Mouse (Mus musculus) lung, embryonic 14.5 days (tissue): ENCODE data around the gene Nup93. TPM values are rescaled to one million over a fixed set of nuclear protein-coding genes. Genes with fewer than 3 reads are reported as not detected.
A peak's percentile ranks its signal among the peaks of the same experiment; 100 is the strongest.
"Not testable (repeated sequence)": the region's sequence is repeated elsewhere in the genome, so short reads cannot be mapped to it uniquely, and the experiment has no call there.

Experiments
- ATAC-seq: fragments of 200-750 bp; cut with Nextera tagmentation; 2 replicates; pipeline ENCODE4 v1.8.0; 2017; ENCODE audit warnings: mild to moderate bottlenecking, moderate TSS enrichment, moderate library complexity; ENCODE audit not compliant: insufficient read depth
- DNase-seq: peaks from one replicate; pipeline ENCODE4 v3.0.0-alpha.2; 2015
- H3K27ac ChIP-seq: fragments of 300-500 bp; sonication (generic); 2 replicates; pipeline ENCODE4 v1.5.1; 2014; ENCODE audit warnings: low read depth, mild to moderate bottlenecking, moderate library complexity
- H3K27me3 ChIP-seq: fragments of 300-500 bp; sonication (generic); 2 replicates; pipeline ENCODE4 v1.6.1; 2014; ENCODE audit warnings: low read length, control low read depth; ENCODE audit not compliant: insufficient read depth
- H3K36me3 ChIP-seq: fragments of 300-500 bp; sonication (generic); 2 replicates; pipeline ENCODE4 v1.6.1; 2014; ENCODE audit warnings: control low read depth; ENCODE audit not compliant: insufficient read depth
- H3K4me1 ChIP-seq: fragments of 300-500 bp; sonication (generic); 2 replicates; pipeline ENCODE4 v1.6.1; 2014; ENCODE audit warnings: antibody characterized with exemption, control low read depth; ENCODE audit not compliant: insufficient read depth
- H3K4me2 ChIP-seq: fragments of 300-500 bp; sonication (generic); 2 replicates; pipeline ENCODE4 v1.6.1; 2014; ENCODE audit warnings: mild to moderate bottlenecking
- H3K4me3 ChIP-seq: fragments of 300-500 bp; sonication (generic); 2 replicates; pipeline ENCODE4 v1.5.1; 2014; ENCODE audit warnings: low read depth, low read length
- H3K9ac ChIP-seq: fragments of 300-500 bp; sonication (generic); 2 replicates; pipeline ENCODE4 v1.6.1; 2014
- H3K9me3 ChIP-seq: fragments of 300-500 bp; sonication (generic); 2 replicates; pipeline ENCODE4 v1.6.1; 2016; ENCODE audit warnings: low read depth, low read length, control low read depth
- CTCF ChIP-seq: IDR thresholded peaks from 2 replicates; pipeline ENCODE4 v1.5.1; 2016; ENCODE audit warnings: antibody characterized with exemption, low read depth
- WGBS: fragments of 180-500 bp; shearing (Covaris S2); extraction: QIAGEN DNeasy Blood & Tissue Kit; methylation state at CpG from one replicate; pipeline ENCODE4 v1.1.7; 2014; 5-methylcytosine and 5-hydroxymethylcytosine counted together
- polyA plus RNA-seq: library from polyadenylated mRNA; unstranded; fragments of >200 nt; fragmentation: Nextera tagmentation; extraction: Ambion mirVana; gene quantifications from 2 replicates; pipeline ENCODE4 v1.2.1, GENCODE M21; 2014

Nup93 gene
- 118 and 126 TPM in 2 replicates for polyA plus RNA-seq

DNA sequence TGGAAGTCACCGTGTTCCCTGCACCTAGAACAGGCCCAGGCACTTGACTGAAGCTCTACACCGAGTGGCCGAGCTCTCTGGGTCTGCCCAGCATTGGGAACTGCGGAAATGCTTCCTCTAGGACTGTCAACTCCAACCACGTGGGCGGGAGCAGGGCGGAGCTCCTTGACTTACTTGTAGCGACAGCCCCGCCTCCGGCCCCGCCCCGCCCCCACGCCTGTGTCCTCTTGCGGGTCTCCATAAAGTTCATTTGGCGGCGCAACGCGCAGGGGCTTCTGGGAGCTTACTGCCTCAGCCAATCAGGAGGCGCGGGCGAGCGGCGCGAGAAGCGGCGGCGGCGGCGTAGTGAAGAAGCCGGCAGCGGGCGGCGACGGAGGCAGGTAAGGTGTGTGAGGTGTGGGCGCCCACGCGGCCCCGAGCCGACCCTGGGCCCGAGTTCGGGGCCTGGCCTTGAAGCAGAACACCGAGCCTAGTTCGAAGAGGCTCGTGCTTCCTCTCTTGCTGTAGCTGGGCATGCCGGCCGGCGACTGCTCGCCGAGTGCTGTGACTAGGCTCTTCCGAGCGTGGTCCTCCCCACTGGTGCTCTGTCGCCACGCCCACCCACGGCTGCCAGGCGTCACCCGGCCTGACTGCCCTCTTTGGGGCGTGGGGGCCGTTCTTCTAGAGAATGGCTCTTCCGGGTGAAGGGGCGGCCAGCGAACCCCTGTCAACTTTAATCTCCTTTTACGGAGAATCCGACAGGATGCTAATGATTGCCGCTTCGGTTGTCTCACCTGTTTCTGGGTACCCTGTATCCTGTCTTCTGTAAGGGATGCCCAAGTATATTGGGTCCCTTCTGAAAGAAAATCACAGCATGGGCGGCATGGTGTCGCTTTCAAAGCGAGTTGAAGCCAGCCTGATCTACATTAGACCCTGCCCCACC is at the start of gene Nup93:
TSS of gene Nup93 (plus strand) at position 313 of the 922 bp plus-strand sequence.
- H3K4me1 ChIP-seq = peaks cover 3% of the 10 kb centered on the region; the same call in 1 of the 2 replicates
- DNase-seq = peak; percentile 98
- peak within 1 kb of the TSS; percentile 81 for H3K4me2 ChIP-seq
- under 1% methylated on average over 67 of the region's 68 CpGs for WGBS
- no peak for TF ChIP-seq CTCF
- ATAC-seq = peak; percentile 98
- H3K4me3 ChIP-seq = peak within 1 kb of the TSS; percentile 88
- H3K36me3 ChIP-seq = no peaks in the 10 kb centered on the region
- peak within 1 kb of the TSS; percentile 75 for H3K9ac ChIP-seq
- H3K27ac ChIP-seq = 0 out of 2 replicates have a peak within 1 kb of the TSS, but pooled peaks have one; percentile 18
- no peaks in the 10 kb centered on the region for H3K27me3 ChIP-seq
- no peaks in the 10 kb centered on the region for H3K9me3 ChIP-seq

DNA sequence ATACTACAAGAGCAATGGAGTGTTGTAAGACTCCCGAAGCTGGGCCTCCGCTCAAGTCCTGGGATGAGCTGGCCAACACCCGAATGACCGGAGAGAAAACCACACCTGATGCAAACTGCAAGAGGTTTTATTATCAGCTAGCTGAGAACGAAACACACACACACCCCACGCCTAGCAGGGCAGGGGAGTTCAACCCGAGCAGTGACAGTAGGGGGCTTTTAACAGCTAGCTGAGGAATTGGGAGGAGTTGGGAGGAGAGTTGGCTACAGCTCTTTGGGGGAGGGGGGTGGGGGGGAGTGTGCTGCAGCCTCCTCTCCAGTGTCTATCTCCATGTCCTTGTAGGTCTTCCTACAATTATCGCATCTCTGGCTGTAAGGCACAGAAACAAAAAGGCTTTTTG is 48.6 kb upstream of the Nup93 start:
- not testable (repeated sequence) for H3K27ac ChIP-seq, H3K27me3 ChIP-seq, DNase-seq, H3K9me3 ChIP-seq, H3K4me3 ChIP-seq, H3K9ac ChIP-seq, H3K4me2 ChIP-seq, H3K4me1 ChIP-seq, H3K36me3 ChIP-seq, ATAC-seq
- 57% methylated on average over 8 of the region's 8 CpGs for WGBS

DNA sequence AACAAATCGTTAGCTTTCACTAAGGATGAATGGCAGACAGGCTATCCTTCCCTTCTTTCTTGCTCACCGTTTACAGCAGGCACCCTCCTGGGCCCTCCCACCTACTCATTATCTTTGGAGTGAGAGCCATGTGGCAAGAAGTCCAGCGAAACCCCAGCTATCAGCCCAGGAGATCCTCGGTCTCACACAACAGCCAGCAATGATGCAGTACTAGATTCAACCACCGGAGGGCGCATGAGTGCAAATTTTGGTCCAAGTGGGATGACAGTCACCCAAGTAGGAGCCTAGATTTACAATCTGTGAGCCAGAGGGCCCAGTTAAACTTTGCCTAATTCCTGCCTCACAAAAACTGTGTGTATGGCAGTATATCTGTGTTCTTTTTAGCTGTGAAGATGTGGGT is 47.1 kb upstream of the Nup93 start:
- DNase-seq (peak; percentile 96), ATAC-seq (peak; percentile 76; the same call in 1 of the 2 replicates)
- Histone ChIP-seq H3K4me1 (0 out of 2 replicates have a peak, but pooled peaks cover 7% of the 10 kb centered on the region), H3K27me3 (peaks cover 19% of the 10 kb centered on the region), H3K4me2 (0 out of 2 replicates have a peak overlapping the region, but pooled peaks have one; percentile 15), H3K9me3 (no peaks in the 10 kb centered on the region), H3K36me3 (no peaks in the 10 kb centered on the region), H3K4me3 (no peak overlapping the region), H3K27ac (no peak overlapping the region), H3K9ac (no peak overlapping the region)
- WGBS = 7% methylated on average over 6 of the region's 6 CpGs
- peak; percentile 96 for TF ChIP-seq CTCF

DNA sequence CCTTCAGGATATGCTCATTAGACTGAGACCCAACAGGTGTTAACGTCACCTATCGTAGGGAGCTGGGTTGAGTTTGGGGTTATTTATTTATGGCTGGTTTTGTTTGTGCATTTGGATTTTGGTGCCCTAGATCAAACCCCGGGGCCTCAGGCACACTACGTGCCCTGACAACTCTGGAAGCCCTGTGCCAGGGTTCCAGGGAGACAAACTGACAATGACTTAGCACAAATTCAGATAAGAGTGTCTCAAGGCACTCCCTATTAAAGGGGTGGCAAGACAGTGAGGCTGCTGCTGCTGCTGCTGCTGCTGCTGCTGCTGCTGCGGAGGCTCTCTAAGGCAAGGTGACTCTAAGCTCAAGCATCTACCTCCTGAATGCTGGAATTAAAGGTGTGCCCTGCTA is 44.8 kb upstream of the Nup93 start:
- Histone ChIP-seq H3K36me3 (no peaks in the 10 kb centered on the region), H3K9me3 (no peaks in the 10 kb centered on the region), H3K4me3 (no peak overlapping the region), H3K9ac (no peak overlapping the region), H3K27ac (no peak overlapping the region), H3K4me1 (0 out of 2 replicates have a peak, but pooled peaks cover 7% of the 10 kb centered on the region), H3K4me2 (no peak overlapping the region), H3K27me3 (peaks cover 42% of the 10 kb centered on the region)
- no peak for ATAC-seq
- WGBS = 79% methylated on average over 5 of the region's 5 CpGs
- TF ChIP-seq CTCF = no peak
- no peak for DNase-seq

DNA sequence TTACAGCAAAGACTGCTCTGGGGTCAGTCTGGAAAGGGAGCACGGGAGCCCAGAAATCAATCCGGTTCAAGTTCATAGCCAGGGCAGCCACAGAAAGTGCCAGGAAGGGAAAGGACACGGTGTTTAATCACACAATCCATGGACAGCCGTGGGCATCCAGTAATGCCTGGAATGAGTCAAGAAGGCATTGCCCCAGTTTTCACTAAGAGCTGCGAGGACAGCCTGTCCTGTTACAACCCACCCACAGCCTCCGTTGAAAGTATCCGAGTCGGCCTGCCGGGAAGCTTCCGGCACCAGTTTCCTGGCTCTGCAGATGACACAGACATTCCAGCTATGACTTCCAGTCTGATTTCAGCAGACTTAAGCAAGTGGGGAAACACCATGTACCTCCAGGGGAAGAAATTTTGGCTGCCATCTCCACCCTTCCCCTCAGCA is 43.0 kb upstream of the Nup93 start:
- H3K4me3 ChIP-seq = peak overlapping the region; percentile 43
- H3K4me2 ChIP-seq = peak overlapping the region; percentile 75
- H3K4me1 ChIP-seq = 0 out of 2 replicates have a peak, but pooled peaks cover 7% of the 10 kb centered on the region
- H3K27ac ChIP-seq = no peak overlapping the region
- H3K27me3 ChIP-seq = peaks cover 59% of the 10 kb centered on the region
- no peaks in the 10 kb centered on the region for H3K9me3 ChIP-seq
- 30% methylated on average over 10 of the region's 10 CpGs for WGBS
- no peak for TF ChIP-seq CTCF
- H3K36me3 ChIP-seq = no peaks in the 10 kb centered on the region
- H3K9ac ChIP-seq = no peak overlapping the region
- ATAC-seq = no peak
- peak; percentile 46 for DNase-seq

DNA sequence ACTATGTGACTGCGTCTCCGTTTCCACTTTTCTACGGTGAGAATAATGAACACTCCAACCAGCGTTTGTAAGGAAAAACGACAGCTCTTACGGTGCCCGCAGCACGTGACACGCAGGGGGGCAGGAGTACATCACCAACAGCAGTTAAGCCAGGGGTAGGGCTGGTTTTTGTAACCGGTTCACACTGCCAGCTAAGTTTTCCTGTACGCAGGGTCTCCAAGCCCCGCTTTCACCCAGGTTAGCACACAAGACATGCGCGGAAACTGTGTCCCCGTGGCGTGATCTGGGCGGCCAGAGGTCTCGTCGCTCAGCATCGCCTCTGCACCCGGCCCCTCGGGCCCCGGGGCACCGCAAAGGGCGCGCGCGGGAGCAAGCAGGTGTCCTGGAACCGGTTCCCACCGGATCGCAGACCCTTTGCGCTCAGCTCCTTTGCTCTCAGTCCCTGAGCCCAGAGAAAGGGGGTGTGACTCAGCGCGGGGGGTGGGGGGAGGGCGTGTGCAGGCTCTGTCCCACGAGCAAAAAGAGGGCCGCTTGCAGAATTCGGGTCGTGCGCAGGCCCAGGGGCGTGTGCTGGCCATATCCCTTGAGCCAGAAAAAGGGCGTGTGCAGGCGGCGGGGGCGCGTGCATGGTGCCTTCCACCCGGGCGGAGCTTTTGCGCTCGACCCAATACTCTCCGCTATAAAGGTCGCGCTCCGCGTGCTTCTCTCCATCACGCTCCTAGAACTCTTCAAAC is 42.1 kb upstream of the Nup93 start, which contains the start of gene Mt2:
TSS of gene Mt2 (plus strand) at position 590 of the 734 bp plus-strand sequence.
- TF ChIP-seq CTCF = no peak
- Histone ChIP-seq H3K4me1 (0 out of 2 replicates have a peak, but pooled peaks cover 7% of the 10 kb centered on the region), H3K9ac (peak within 1 kb of the TSS; percentile 51), H3K27me3 (peaks cover 67% of the 10 kb centered on the region), H3K4me3 (peak within 1 kb of the TSS; percentile 43), H3K9me3 (no peaks in the 10 kb centered on the region), H3K27ac (peak within 1 kb of the TSS; percentile 18; the same call in 1 of the 2 replicates), H3K4me2 (peak within 1 kb of the TSS; percentile 75), H3K36me3 (no peaks in the 10 kb centered on the region)
- peak; percentile 69 for ATAC-seq
- DNase-seq = peak; percentile 60
- WGBS = under 1% methylated on average over 55 of the region's 56 CpGs
